Mouse (Mus musculus): Measurements from ENCODE around the gene Ikzf1. TPM values are rescaled to one million over a fixed set of nuclear protein-coding genes. Genes with fewer than 3 reads are reported as not detected.

Ikzf1 gene
- polyA plus RNA-seq, 1 experiment from 2014 or later: 59.1 TPM

GRCm38 (mm10) chr11:11820737-11821136, 135.9 kb downstream of the Ikzf1 start:
- peak; percentile 1; the same call in 1 of the 2 replicates for ATAC-seq
- peak overlapping the region; percentile 89 for H3K27ac ChIP-seq
- no peak overlapping the region for H3K4me3 ChIP-seq
- peak overlapping the region; percentile 45; the same call in 1 of the 2 replicates for H3K9ac ChIP-seq
- peaks cover 74% of the 10 kb centered on the region for H3K4me1 ChIP-seq
- H3K36me3 ChIP-seq: no peaks in the 10 kb centered on the region
- 36% methylated on average over 3 of the region's 3 CpGs for WGBS (ENCODE audit: insufficient replicate concordance)
- peaks cover 10% of the 10 kb centered on the region for H3K27me3 ChIP-seq (replicated peaks)
- no peaks in the 10 kb centered on the region for H3K9me3 ChIP-seq (replicated peaks)
- 0 out of 2 replicates have a peak overlapping the region, but pooled peaks have one; percentile 57 for H3K4me2 ChIP-seq

DNA sequence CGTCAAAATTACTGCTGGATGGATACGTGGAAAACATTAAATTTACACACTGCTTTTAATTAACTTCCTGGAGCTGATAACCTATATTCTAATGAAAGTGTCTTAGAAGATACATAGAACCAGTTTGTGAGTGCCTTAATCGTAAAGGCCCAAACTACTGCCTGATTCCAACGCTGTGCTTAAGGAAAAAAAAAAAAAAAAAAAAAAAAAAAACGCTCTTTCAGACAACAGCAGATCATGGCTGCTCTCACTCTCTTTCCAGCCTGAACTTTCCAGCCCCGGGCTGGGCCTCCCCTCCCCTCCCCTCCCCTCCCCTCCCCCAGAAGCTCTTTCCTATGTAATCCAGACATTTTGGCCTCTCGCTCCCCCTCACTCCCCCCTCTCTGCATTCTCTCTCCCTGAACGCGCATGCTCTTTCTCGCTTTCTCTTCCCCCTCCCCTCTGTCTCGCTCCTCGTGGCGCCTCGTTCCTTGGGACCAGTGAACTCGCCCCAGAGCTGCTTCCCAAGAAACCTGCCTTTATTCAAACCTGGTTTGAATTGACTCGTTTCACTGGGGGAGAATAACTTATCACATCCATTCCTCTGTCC, 136.7 kb downstream of the Ikzf1 start:
- 20% methylated on average over 15 of the region's 16 CpGs for WGBS (ENCODE audit: insufficient replicate concordance)
- H3K9me3 ChIP-seq (replicated peaks): no peaks in the 10 kb centered on the region
- peak overlapping the region; percentile 65 for H3K9ac ChIP-seq
- peaks cover 66% of the 10 kb centered on the region for H3K4me1 ChIP-seq
- no peaks in the 10 kb centered on the region for H3K36me3 ChIP-seq
- peak overlapping the region; percentile 57 for H3K4me2 ChIP-seq
- H3K4me3 ChIP-seq: no peak overlapping the region
- H3K27me3 ChIP-seq (replicated peaks): peaks cover 14% of the 10 kb centered on the region
- no peak for ATAC-seq
- peak overlapping the region; percentile 89 for H3K27ac ChIP-seq

Other genes with a start within 250 kb of the Ikzf1 start
- 0.25 and 0.69 TPM in 2 replicates for gene Spata48, start 222.9 kb upstream of the Ikzf1 start, polyA plus RNA-seq (2016; fragmentation: Nextera tagmentation; extraction: Ambion mirVana)
- gene Zpbp, start 222.6 kb upstream of the Ikzf1 start, polyA plus RNA-seq (2016; fragmentation: Nextera tagmentation; extraction: Ambion mirVana): 0.50 and 0.66 TPM in 2 replicates
- not detected in 2 replicates for gene 4930512M02Rik, start 57.2 kb upstream of the Ikzf1 start, polyA plus RNA-seq (2016; fragmentation: Nextera tagmentation; extraction: Ambion mirVana)
- 126 and 130 TPM in 2 replicates for gene Fignl1, start 124.0 kb downstream of the Ikzf1 start, polyA plus RNA-seq (2016; fragmentation: Nextera tagmentation; extraction: Ambion mirVana)
- gene Ddc, start 213.1 kb downstream of the Ikzf1 start, polyA plus RNA-seq (2016; fragmentation: Nextera tagmentation; extraction: Ambion mirVana): 9.3 and 10.4 TPM in 2 replicates

Measured in liver, embryonic 12.5 days (tissue).